Mouse (Mus musculus) macrophage (primary cell): Measurements from ENCODE around the gene Olfr64. TPM values are rescaled to one million over a fixed set of nuclear protein-coding genes. Genes with fewer than 3 reads are reported as not detected.

Experiments
- H3K27ac ChIP-seq: fragments of 350-480 bp; formaldehyde crosslinking; 2 replicates; pipeline ENCODE4 v1.9.0; 2021
- H3K36me3 ChIP-seq: fragments of 350-480 bp; formaldehyde crosslinking; 2 replicates; pipeline ENCODE4 v1.9.0; 2021; ENCODE audit errors: inconsistent target
- H3K4me3 ChIP-seq: fragments of 350-480 bp; formaldehyde crosslinking; 2 replicates; pipeline ENCODE4 v1.9.0; 2021; ENCODE audit errors: inconsistent target
- H3K79me2 ChIP-seq: fragments of 350-480 bp; formaldehyde crosslinking; 2 replicates; pipeline ENCODE4 v1.9.0; 2021; ENCODE audit errors: inconsistent target
- WGBS: methylation state at CpG from one replicate; pipeline ENCODE4 v1.1.7; 2026; ENCODE audit warnings: inconsistent platforms; ENCODE audit not compliant: missing documents; 5-methylcytosine and 5-hydroxymethylcytosine counted together
- polyA plus RNA-seq: library from polyadenylated mRNA; stranded (reverse); fragments of 250-400 nt; gene quantifications from 3 replicates; pipeline ENCODE4 v1.2.4, GENCODE M21; 2018; ENCODE audit warnings: inconsistent platforms
- total RNA-seq, 78 experiments: library from RNA; depleted of rRNA; stranded (reverse); fragments of 250-400 nt; gene quantifications; 1 replicate in 9 of 78; 2 replicates in 24 of 78; 3 replicates in 43 of 78; 4 replicates in 2 of 78; pipeline ENCODE4 v1.2.4; 2018; ENCODE audit warnings: inconsistent platforms in 56 of 78

Olfr64 gene
- total RNA-seq (2018; cell fraction: chromatin; rRNA removed): not detected
- not detected for total RNA-seq (2018; cell fraction: cytosol; rRNA removed)
- not detected for total RNA-seq (2018; cell fraction: nucleus; rRNA removed)
- not detected in 3 replicates for polyA plus RNA-seq

DNA sequence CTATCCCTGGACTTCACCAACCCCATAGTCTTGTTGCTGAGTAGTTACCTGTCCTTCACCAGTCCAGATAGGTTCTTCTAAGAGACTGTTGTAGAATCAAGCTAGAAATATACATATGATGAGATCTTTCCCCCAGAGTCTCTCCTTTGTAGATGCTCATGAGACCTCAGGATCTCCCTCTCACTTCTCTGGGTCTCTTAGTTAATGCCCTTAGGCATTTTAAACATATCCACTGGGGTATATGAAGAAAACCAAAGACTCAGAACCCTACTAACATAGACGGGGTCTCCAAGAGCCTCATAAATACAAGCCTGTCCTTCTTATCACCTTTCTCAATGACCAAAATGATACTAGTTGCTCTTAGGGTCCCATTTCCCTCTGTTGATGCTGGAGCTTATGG is at the start of gene Olfr64:
TSS of gene Olfr64 (minus strand) at position 101 of the 400 bp plus-strand sequence.
- no peak within 1 kb of the TSS for H3K27ac ChIP-seq
- WGBS: 80% methylated on average over 1 of the region's 1 CpGs
- H3K79me2 ChIP-seq: no peaks in the 10 kb centered on the region
- H3K36me3 ChIP-seq: no peaks in the 10 kb centered on the region
- no peak within 1 kb of the TSS for H3K4me3 ChIP-seq

- no peak overlapping the region for H3K27ac ChIP-seq
- no peaks in the 10 kb centered on the region for H3K36me3 ChIP-seq
- H3K4me3 ChIP-seq: no peak overlapping the region
- H3K79me2 ChIP-seq: no peaks in the 10 kb centered on the region
- WGBS: 28% methylated on average over 2 of the region's 2 CpGs
These were observed 48.4 kb upstream of the Olfr64 start for GRCm38 (mm10) chr7:103942730-103943129.

DNA sequence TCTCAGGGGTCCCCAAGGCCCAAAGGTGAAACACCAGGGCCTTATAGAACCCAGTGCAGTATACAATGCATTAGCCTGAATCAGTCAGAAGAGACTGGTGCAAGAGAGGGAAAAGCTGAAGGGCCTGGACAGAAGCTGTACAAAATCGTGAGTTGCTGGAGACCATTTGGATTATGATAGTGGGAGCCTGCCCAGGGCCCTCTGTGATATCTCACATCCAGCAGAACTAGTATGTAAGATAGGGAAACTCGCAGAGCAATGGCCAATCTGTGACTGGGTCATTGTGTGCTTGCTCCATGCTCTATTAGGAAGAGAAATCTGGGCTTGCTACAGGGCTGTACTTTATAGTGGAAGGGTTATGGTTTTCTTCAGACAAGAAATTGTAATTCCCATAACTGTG is 40.0 kb upstream of the Olfr64 start, which contains the start of gene Olfr632:
TSS of gene Olfr632 (plus strand) at position 84 of the 400 bp plus-strand sequence.
- 87% methylated on average over 2 of the region's 2 CpGs for WGBS
- no peaks in the 10 kb centered on the region for H3K36me3 ChIP-seq
- no peak within 1 kb of the TSS for H3K4me3 ChIP-seq
- no peaks in the 10 kb centered on the region for H3K79me2 ChIP-seq
- H3K27ac ChIP-seq: no peak within 1 kb of the TSS

DNA sequence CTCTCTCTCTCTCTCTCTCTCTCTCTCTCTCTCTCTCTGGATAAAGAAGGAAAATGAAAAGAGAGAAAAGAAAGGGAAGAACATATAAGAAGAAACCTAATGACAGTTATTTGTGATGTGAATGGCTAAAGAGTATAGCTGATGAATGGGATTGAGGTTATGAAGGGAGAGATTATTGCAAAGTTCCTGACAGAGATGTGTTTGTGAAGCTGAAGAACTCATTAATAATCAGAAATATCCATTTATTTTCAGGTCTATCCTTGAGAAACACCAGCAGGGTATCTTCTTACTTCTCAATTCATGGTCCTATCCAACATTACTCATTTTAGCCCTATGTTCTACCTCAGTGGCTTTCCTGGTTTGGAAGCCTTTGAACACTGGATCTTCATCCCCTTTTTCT is 34.2 kb upstream of the Olfr64 start, which contains the start of gene Olfr631:
TSS of gene Olfr631 (plus strand) at position 301 of the 400 bp plus-strand sequence.
- Histone ChIP-seq H3K4me3 (no peak within 1 kb of the TSS), H3K27ac (no peak within 1 kb of the TSS), H3K36me3 (no peaks in the 10 kb centered on the region), H3K79me2 (no peaks in the 10 kb centered on the region)

- H3K36me3 ChIP-seq: no peaks in the 10 kb centered on the region
- H3K27ac ChIP-seq: no peak overlapping the region
- no peak overlapping the region for H3K4me3 ChIP-seq
- H3K79me2 ChIP-seq: no peaks in the 10 kb centered on the region
These were observed 21.1 kb upstream of the Olfr64 start for GRCm38 (mm10) chr7:103915338-103915737.

- Histone ChIP-seq H3K27ac (no peak overlapping the region), H3K79me2 (no peaks in the 10 kb centered on the region), H3K4me3 (no peak overlapping the region), H3K36me3 (no peaks in the 10 kb centered on the region)
- 82% methylated on average over 8 of the region's 8 CpGs for WGBS
These were observed 18.8 kb upstream of the Olfr64 start for GRCm38 (mm10) chr7:103912969-103913511.

DNA sequence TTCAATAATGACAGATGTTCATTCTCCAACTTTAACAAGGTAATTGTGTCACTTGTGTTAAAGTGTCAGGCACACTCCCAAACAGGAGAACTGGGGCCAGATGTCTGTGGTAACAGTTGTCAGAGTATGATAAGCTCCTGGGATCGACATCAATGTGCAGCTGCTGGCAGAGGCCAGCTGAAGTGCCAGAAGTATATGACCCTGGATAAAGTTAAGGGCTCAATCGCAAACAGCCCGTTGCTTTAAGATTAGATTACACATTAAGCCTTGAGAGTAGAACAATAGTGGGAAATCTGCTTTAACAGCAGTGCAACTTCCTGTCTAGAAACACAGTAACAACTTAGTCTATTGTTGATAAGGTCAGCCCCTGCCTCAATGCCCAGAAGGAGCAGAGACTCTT is 15.8 kb upstream of the Olfr64 start:
- whole genome bisulfite sequencing: 4% methylated on average over 3 of the region's 3 CpGs

GRCm38 (mm10) chr7:103903187-103903586 is 8.9 kb upstream of the Olfr64 start, which contains the start of gene Olfr65:
Olfr65 (plus strand) TSS chr7:103903487.
- H3K4me3 ChIP-seq: no peak within 1 kb of the TSS
- 80% methylated on average over 1 of the region's 2 CpGs for WGBS

More for the DNA sequence above, 15.8 kb upstream of the Olfr64 start:
- Histone ChIP-seq H3K36me3 (no peaks in the 10 kb centered on the region), H3K4me3 (no peak overlapping the region), H3K79me2 (no peaks in the 10 kb centered on the region), H3K27ac (no peak overlapping the region)

DNA sequence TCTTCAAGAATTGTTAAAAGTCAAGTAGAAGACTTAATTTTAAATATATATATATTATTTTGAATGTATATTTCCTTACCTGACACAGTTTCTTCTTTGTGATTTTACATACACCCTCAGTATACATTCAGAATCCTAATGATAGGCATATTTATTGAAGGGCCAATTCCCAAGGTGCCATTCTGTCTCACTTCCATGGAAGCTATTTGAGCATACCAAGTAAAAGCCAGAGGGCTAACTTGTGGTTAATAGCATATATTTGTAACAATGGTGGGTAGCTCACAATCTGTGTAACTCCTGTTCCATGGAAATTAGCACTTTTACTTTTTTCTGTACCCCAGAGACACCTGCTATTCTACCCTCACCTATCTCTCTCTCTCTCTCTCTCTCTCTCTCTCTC is 8.1 kb downstream of the Olfr64 start, which contains the start of gene Olfr66:
TSS of gene Olfr66 (minus strand) at position 101 of the 400 bp plus-strand sequence.
- no peak within 1 kb of the TSS for H3K4me3 ChIP-seq
- no peak within 1 kb of the TSS for H3K27ac ChIP-seq
- no peaks in the 10 kb centered on the region for H3K79me2 ChIP-seq
- H3K36me3 ChIP-seq: no peaks in the 10 kb centered on the region

More at GRCm38 (mm10) chr7:103903187-103903586, 8.9 kb upstream of the Olfr64 start, which contains the start of gene Olfr65:
- H3K36me3 ChIP-seq: no peaks in the 10 kb centered on the region
- no peaks in the 10 kb centered on the region for H3K79me2 ChIP-seq
- H3K27ac ChIP-seq: no peak within 1 kb of the TSS

GRCm38 (mm10) chr7:103877093-103877492 is 17.2 kb downstream of the Olfr64 start:
- Histone ChIP-seq H3K79me2 (no peaks in the 10 kb centered on the region), H3K27ac (no peak overlapping the region), H3K4me3 (no peak overlapping the region), H3K36me3 (no peaks in the 10 kb centered on the region)
- WGBS: 96% methylated on average over 2 of the region's 2 CpGs

- no peak overlapping the region for H3K27ac ChIP-seq
These were observed 19.8 kb downstream of the Olfr64 start for GRCm38 (mm10) chr7:103874451-103874850.

GRCm38 (mm10) chr7:103873064-103873463 is 21.2 kb downstream of the Olfr64 start:
- no peaks in the 10 kb centered on the region for H3K36me3 ChIP-seq
- no peaks in the 10 kb centered on the region for H3K79me2 ChIP-seq
- H3K27ac ChIP-seq: no peak overlapping the region
- WGBS: 0% methylated on average over 1 of the region's 1 CpGs
- no peak overlapping the region for H3K4me3 ChIP-seq

More at GRCm38 (mm10) chr7:103874451-103874850, 19.8 kb downstream of the Olfr64 start:
- H3K36me3 ChIP-seq: no peaks in the 10 kb centered on the region
- no peak overlapping the region for H3K4me3 ChIP-seq
- 55% methylated on average over 5 of the region's 5 CpGs for WGBS
- H3K79me2 ChIP-seq: no peaks in the 10 kb centered on the region

- Histone ChIP-seq H3K79me2 (no peaks in the 10 kb centered on the region), H3K27ac (no peak overlapping the region), H3K36me3 (no peaks in the 10 kb centered on the region), H3K4me3 (no peak overlapping the region)
These were observed 23.6 kb downstream of the Olfr64 start for GRCm38 (mm10) chr7:103870667-103871066.

DNA sequence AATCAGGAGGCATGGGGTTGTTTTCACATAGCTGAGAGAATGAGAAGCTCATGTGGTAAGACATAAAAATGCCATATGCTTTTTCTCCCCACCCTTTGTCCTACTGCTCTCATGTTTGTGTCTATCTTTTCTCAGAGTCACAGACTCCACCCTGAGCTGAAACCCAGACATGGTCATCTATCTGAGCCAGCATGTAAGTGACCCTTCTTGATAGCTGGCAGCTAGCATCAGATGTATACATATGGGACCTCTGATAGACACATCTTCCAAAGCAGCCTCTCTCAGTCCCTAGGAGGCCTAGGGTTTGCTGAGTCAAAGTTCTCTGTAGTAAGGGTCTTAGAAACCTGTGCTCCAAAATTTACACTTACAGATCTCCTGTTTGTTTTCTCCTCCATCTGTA is 28.6 kb downstream of the Olfr64 start:
- no peaks in the 10 kb centered on the region for H3K36me3 ChIP-seq
- H3K4me3 ChIP-seq: no peak overlapping the region
- no peak overlapping the region for H3K27ac ChIP-seq
- H3K79me2 ChIP-seq: no peaks in the 10 kb centered on the region

DNA sequence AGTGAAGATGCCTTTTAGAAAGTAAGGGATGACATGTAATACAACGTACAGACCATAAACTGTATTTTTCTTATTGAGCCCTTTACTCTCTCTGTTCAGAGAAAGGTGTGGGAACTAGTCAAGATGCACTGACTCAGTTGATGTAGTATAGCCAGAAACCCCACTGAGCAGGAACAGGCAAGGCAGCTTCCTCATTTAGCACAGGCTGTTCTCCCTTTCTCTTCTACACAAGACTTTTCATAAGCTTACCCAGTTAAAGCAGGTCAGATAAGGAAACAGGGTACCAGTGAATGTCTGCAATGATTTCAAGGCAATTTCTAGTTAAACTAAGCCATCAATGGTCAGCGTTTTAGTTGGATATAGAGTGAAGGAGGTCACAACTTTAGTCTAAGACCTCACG is 32.8 kb downstream of the Olfr64 start:
- Histone ChIP-seq H3K27ac (no peak overlapping the region), H3K36me3 (no peaks in the 10 kb centered on the region), H3K4me3 (no peak overlapping the region), H3K79me2 (no peaks in the 10 kb centered on the region)
- 64% methylated on average over 3 of the region's 3 CpGs for WGBS

GRCm38 (mm10) chr7:103860855-103861254 is 33.4 kb downstream of the Olfr64 start:
- H3K36me3 ChIP-seq: no peaks in the 10 kb centered on the region
- WGBS: 17% methylated on average over 1 of the region's 1 CpGs
- H3K27ac ChIP-seq: no peak overlapping the region
- H3K4me3 ChIP-seq: no peak overlapping the region
- H3K79me2 ChIP-seq: no peaks in the 10 kb centered on the region
